Mouse (Mus musculus): ENCODE data around the gene Actrt3. TPM values are rescaled to one million over a fixed set of nuclear protein-coding genes. Genes with fewer than 3 reads are reported as not detected.

The Actrt3 gene
- polyA plus RNA-seq, 1 experiment from 2014 or later, result 0.24 TPM

DNA sequence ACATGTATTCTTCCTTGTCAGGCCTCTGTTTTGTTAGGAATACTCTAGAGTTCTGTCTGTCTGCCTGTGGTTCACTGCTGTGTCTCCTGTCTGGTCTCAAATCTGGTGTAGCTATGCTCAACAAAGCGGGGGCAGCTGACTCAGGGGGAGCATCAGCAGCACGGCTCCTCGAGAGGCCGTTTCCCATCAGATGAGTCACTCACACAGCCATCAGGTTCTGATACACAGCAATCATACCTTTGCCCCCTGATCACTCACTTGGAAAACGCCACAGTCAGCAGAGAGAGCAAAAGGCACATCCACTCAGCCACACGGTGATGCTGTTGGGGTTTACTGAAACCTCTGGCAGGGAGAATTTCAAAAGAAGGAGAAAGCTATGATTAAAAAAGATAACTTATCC, 46.0 kb downstream of the Actrt3 start:
- no peak overlapping the region for H3K9ac ChIP-seq (ENCODE audit: low read length)
- no peaks in the 10 kb centered on the region for H3K36me3 ChIP-seq (ENCODE audit: control insufficient read depth, insufficient read depth, low read length)
- DNase-seq (ENCODE audit: low spot score) (no peak), ATAC-seq (ENCODE audit: insufficient number of reproducible peaks, low FRiP score, low TSS enrichment, low read depth) (no peak)
- no peak overlapping the region for H3K27ac ChIP-seq (replicated peaks; ENCODE audit: low read depth, low read length)
- H3K27me3 ChIP-seq (ENCODE audit: control insufficient read depth, insufficient read depth, low read length), result no peaks in the 10 kb centered on the region
- H3K9me3 ChIP-seq (ENCODE audit: control insufficient read depth, low read length), result no peaks in the 10 kb centered on the region
- WGBS, result 73% methylated on average over 6 of the region's 6 CpGs
- H3K4me1 ChIP-seq (ENCODE audit: control insufficient read depth, insufficient read depth, low read length), result peaks cover 5% of the 10 kb centered on the region; the same call in 1 of the 2 replicates
- H3K4me3 ChIP-seq (ENCODE audit: low read depth, low read length), result no peak overlapping the region
- no peak overlapping the region for H3K4me2 ChIP-seq (ENCODE audit: low read depth, severe bottlenecking)

DNA sequence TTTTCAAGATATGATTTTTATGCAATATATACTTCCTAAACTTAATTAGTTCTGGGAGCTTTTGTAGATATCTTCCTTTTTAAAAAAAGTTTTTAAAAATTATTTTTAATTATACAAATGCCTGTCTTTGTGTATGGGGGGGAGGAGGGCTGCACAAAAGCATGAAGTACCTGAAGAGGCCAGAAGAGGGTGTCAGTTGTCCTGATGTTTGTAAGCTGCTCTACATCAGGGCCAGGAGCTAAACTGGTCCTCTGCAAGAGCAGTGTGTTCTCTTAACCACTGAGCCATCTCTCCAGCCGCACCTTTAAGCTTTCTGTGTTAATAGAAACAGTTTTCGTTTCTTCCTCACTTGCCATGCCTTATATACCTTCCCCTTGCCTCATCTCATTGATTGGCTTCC, 49.5 kb downstream of the Actrt3 start:
- WGBS, result 60% methylated on average over 2 of the region's 2 CpGs
- Histone ChIP-seq H3K27ac (replicated peaks; ENCODE audit: low read depth, low read length) (no peak overlapping the region), H3K9ac (ENCODE audit: low read length) (no peak overlapping the region), H3K4me1 (ENCODE audit: control insufficient read depth, insufficient read depth, low read length) (peaks cover 21% of the 10 kb centered on the region), H3K36me3 (ENCODE audit: control insufficient read depth, insufficient read depth, low read length) (no peaks in the 10 kb centered on the region), H3K4me3 (ENCODE audit: low read depth, low read length) (no peak overlapping the region), H3K4me2 (ENCODE audit: low read depth, severe bottlenecking) (no peak overlapping the region), H3K27me3 (ENCODE audit: control insufficient read depth, insufficient read depth, low read length) (no peaks in the 10 kb centered on the region), H3K9me3 (ENCODE audit: control insufficient read depth, low read length) (no peaks in the 10 kb centered on the region)
- no peak for ATAC-seq (ENCODE audit: insufficient number of reproducible peaks, low FRiP score, low TSS enrichment, low read depth)
- DNase-seq (ENCODE audit: low spot score), result no peak

DNA sequence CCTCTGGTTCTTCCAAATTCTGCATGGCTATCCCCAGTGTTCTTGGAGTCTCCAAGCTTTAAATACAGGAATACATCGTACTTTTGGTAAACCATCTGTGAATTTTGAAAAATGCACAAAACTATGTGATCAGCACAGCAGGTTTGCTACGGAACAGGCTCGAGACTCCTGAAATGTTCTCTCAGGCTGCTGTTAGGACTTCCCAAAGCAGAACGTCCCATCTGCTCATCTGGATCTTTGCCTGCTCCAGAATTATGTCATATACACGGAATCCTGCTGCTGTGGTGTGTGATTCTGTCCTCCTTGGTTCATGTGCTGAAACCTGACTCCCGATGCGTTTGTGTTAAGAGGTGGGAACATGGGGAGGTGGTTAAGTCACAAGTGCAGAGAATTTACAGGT, 50.8 kb downstream of the Actrt3 start:
- ATAC-seq (ENCODE audit: insufficient number of reproducible peaks, low FRiP score, low TSS enrichment, low read depth) (no peak), DNase-seq (ENCODE audit: low spot score) (no peak)
- Histone ChIP-seq H3K4me2 (ENCODE audit: low read depth, severe bottlenecking) (no peak overlapping the region), H3K9me3 (ENCODE audit: control insufficient read depth, low read length) (no peaks in the 10 kb centered on the region), H3K4me1 (ENCODE audit: control insufficient read depth, insufficient read depth, low read length) (peaks cover 21% of the 10 kb centered on the region), H3K4me3 (ENCODE audit: low read depth, low read length) (no peak overlapping the region), H3K36me3 (ENCODE audit: control insufficient read depth, insufficient read depth, low read length) (no peaks in the 10 kb centered on the region), H3K27me3 (ENCODE audit: control insufficient read depth, insufficient read depth, low read length) (no peaks in the 10 kb centered on the region), H3K9ac (ENCODE audit: low read length) (no peak overlapping the region), H3K27ac (replicated peaks; ENCODE audit: low read depth, low read length) (no peak overlapping the region)
- WGBS, result 72% methylated on average over 7 of the region's 7 CpGs

DNA sequence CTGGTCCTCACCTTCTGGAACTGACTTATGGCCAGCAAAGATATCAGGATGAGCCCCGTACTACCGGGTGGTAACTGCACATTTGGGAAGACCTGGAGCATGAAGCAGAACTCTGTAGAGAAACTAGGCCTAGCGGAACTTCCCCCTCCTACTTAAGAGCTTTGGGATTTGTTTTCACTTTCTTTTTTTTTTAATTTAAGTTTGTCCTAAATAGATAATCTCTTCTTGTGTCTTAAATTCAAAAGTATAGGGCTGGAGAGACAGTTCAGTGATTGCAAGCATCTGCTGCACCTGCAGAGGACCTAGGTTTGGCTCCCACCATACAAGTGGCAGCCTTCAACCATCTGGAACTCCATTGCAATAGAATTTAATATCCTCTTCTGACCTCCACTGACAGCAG, 51.8 kb downstream of the Actrt3 start, which contains the start of gene Mecom:
Gene Mecom (minus strand): TSS at position 101 of the 400 bp plus-strand sequence.
- Histone ChIP-seq H3K4me3 (ENCODE audit: low read depth, low read length) (no peak within 1 kb of the TSS), H3K4me1 (ENCODE audit: control insufficient read depth, insufficient read depth, low read length) (peaks cover 21% of the 10 kb centered on the region), H3K4me2 (ENCODE audit: low read depth, severe bottlenecking) (no peak within 1 kb of the TSS), H3K9ac (ENCODE audit: low read length) (no peak within 1 kb of the TSS), H3K27me3 (ENCODE audit: control insufficient read depth, insufficient read depth, low read length) (no peaks in the 10 kb centered on the region), H3K36me3 (ENCODE audit: control insufficient read depth, insufficient read depth, low read length) (no peaks in the 10 kb centered on the region), H3K27ac (replicated peaks; ENCODE audit: low read depth, low read length) (no peak within 1 kb of the TSS), H3K9me3 (ENCODE audit: control insufficient read depth, low read length) (no peaks in the 10 kb centered on the region)
- WGBS, result 87% methylated on average over 3 of the region's 3 CpGs
- DNase-seq (ENCODE audit: low spot score) (no peak), ATAC-seq (ENCODE audit: insufficient number of reproducible peaks, low FRiP score, low TSS enrichment, low read depth) (no peak)

Other genes with a start within 250 kb of the Actrt3 start
- 218 and 228 TPM in 2 replicates for gene Mecom, start 51.9 kb downstream of the Actrt3 start, polyA plus RNA-seq (2014; fragmentation: Nextera tagmentation; extraction: Ambion mirVana)
- 32.1 and 37.8 TPM in 2 replicates for gene Mynn, start 2.1 kb upstream of the Actrt3 start, polyA plus RNA-seq (2014; fragmentation: Nextera tagmentation; extraction: Ambion mirVana)
- not detected in 2 replicates for gene Lrriq4, start 44.6 kb upstream of the Actrt3 start, polyA plus RNA-seq (2014; fragmentation: Nextera tagmentation; extraction: Ambion mirVana)
- 2.1 and 2.6 TPM in 2 replicates for gene Lrrc34, start 47.9 kb upstream of the Actrt3 start, polyA plus RNA-seq (2014; fragmentation: Nextera tagmentation; extraction: Ambion mirVana)
- gene Lrrc31, start 99.9 kb upstream of the Actrt3 start, polyA plus RNA-seq (2014; fragmentation: Nextera tagmentation; extraction: Ambion mirVana), result 0.08 TPM in 1 of 2 replicates, not detected in the other
- not detected in 2 replicates for gene Samd7, start 146.4 kb upstream of the Actrt3 start, polyA plus RNA-seq (2014; fragmentation: Nextera tagmentation; extraction: Ambion mirVana)
- gene Sec62, start 192.9 kb upstream of the Actrt3 start, polyA plus RNA-seq (2014; fragmentation: Nextera tagmentation; extraction: Ambion mirVana), result 65.0 and 72.1 TPM in 2 replicates